Mouse (Mus musculus) CH12.LX (cell line): ENCODE data around the gene Sf3a2. TPM values are rescaled to one million over a fixed set of nuclear protein-coding genes. Genes with fewer than 3 reads are reported as not detected.

ENCODE experiments used
- DNase-seq: peaks from one replicate; pipeline ENCODE4 v3.0.0-alpha.2; 2013; ENCODE audit errors: extremely low read depth
- H3K27ac ChIP-seq: 2 replicates; pipeline ENCODE4 v1.5.1; 2012; ENCODE audit warnings: low read depth, mild to moderate bottlenecking, control low read depth, moderate library complexity; ENCODE audit not compliant: insufficient read depth
- H3K27me3 ChIP-seq: replicated peaks from 2 replicates; pipeline ENCODE3; 2012; ENCODE audit warnings: inconsistent platforms
- H3K36me3 ChIP-seq, 2 experiments: replicated peaks in 1 of 2; 2 replicates each; pipeline versions ENCODE3 to v1.6.1; 2012; ENCODE audit warnings: inconsistent platforms in 1 of 2, low read length in 1 of 2, mild to moderate bottlenecking in 1 of 2, mixed read lengths in 1 of 2, moderate library complexity in 1 of 2; ENCODE audit not compliant: control insufficient read depth in 1 of 2, insufficient read depth in 1 of 2
- H3K4me1 ChIP-seq, 2 experiments: 2 replicates each; pipeline ENCODE4 v1.6.1; 2012; ENCODE audit warnings: inconsistent platforms in 1 of 2, moderate library complexity in 1 of 2; ENCODE audit not compliant: insufficient read depth in 2 of 2, control insufficient read depth in 1 of 2
- H3K4me2 ChIP-seq: 2 replicates; pipeline ENCODE4 v1.6.1; 2012; ENCODE audit warnings: low read depth, mild to moderate bottlenecking, control low read depth; ENCODE audit not compliant: poor library complexity, insufficient read depth, severe bottlenecking
- H3K4me3 ChIP-seq, 3 experiments: fragments of 150-350 bp in 1 of 3; sonication (generic) in 1 of 3; replicated peaks in 1 of 3; 2 replicates each; pipeline versions ENCODE3 to v1.5.1; 2011 to 2012; ENCODE audit warnings: low read depth in 2 of 3, low read length in 2 of 3, mild to moderate bottlenecking in 2 of 3, moderate library complexity in 2 of 3, control low read depth in 1 of 3, improper control_type of control experiment in 1 of 3, inconsistent platforms in 1 of 3, mixed read lengths in 1 of 3; ENCODE audit not compliant: poor library complexity in 1 of 3
- H3K79me2 ChIP-seq: replicated peaks from 2 replicates; pipeline ENCODE4 v1.6.1; 2012; ENCODE audit warnings: mild to moderate bottlenecking, moderate library complexity; ENCODE audit not compliant: control insufficient read depth, poor library complexity, insufficient read depth, severe bottlenecking; ENCODE audit errors: extremely low read depth
- H3K9ac ChIP-seq: 2 replicates; pipeline ENCODE4 v1.6.1; 2012; ENCODE audit warnings: low read depth, mild to moderate bottlenecking, control low read depth, moderate library complexity; ENCODE audit not compliant: insufficient read depth
- H3K9me3 ChIP-seq: replicated peaks from 2 replicates; pipeline ENCODE3; 2012; ENCODE audit warnings: low read length, inconsistent platforms, mixed read lengths
- BHLHE40 ChIP-seq: IDR thresholded peaks from 2 replicates; pipeline ENCODE4 v1.6.1; 2011; ENCODE audit warnings: mild to moderate bottlenecking, low read depth, low read length, improper control_type of control experiment
- CHD1 ChIP-seq: IDR thresholded peaks from 2 replicates; pipeline ENCODE4 v1.6.1; 2012; ENCODE audit warnings: low read depth, low read length, improper control_type of control experiment, inconsistent platforms
- CHD2 ChIP-seq: IDR thresholded peaks from 2 replicates; pipeline ENCODE4 v1.6.1; 2011; ENCODE audit warnings: low read length, improper control_type of control experiment
- CTCF ChIP-seq, 2 experiments: IDR thresholded peaks in 1 of 2; conservative IDR thresholded peaks in 1 of 2; 2 replicates each; pipeline ENCODE4 v1.5.1; 2011 to 2012; ENCODE audit warnings: low read depth in 2 of 2, low read length in 2 of 2, improper control_type of control experiment in 1 of 2, inconsistent platforms in 1 of 2, mild to moderate bottlenecking in 1 of 2, moderate library complexity in 1 of 2
- E2F4 ChIP-seq: IDR thresholded peaks from 2 replicates; pipeline ENCODE4 v1.6.1; 2011; ENCODE audit warnings: low read depth, low read length, improper control_type of control experiment; ENCODE audit not compliant: insufficient replicate concordance
- ELF1 ChIP-seq: IDR thresholded peaks from 2 replicates; pipeline ENCODE4 v1.6.1; 2014; ENCODE audit warnings: low read depth, mild to moderate bottlenecking, inconsistent platforms, low read length, improper control_type of control experiment
- EP300 ChIP-seq: IDR thresholded peaks from 2 replicates; pipeline ENCODE4 v1.6.1; 2011; ENCODE audit warnings: low read length, improper control_type of control experiment
- HCFC1 ChIP-seq: IDR thresholded peaks from 2 replicates; pipeline ENCODE4 v1.6.1; 2012; ENCODE audit warnings: low read depth, mild to moderate bottlenecking, inconsistent platforms, low read length, improper control_type of control experiment
- JUND ChIP-seq: conservative IDR thresholded peaks from 2 replicates; pipeline ENCODE4 v1.6.1; 2011; ENCODE audit warnings: low read depth, low read length, improper control_type of control experiment
- KAT2A ChIP-seq: IDR thresholded peaks from 2 replicates; pipeline ENCODE4 v1.6.1; 2012; ENCODE audit warnings: low read length, improper control_type of control experiment, inconsistent platforms; ENCODE audit not compliant: insufficient replicate concordance
- MAX ChIP-seq: IDR thresholded peaks from 2 replicates; pipeline ENCODE4 v1.6.1; 2011; ENCODE audit warnings: low read length, improper control_type of control experiment
- MAZ ChIP-seq: IDR thresholded peaks from 2 replicates; pipeline ENCODE4 v1.6.1; 2012; ENCODE audit warnings: low read depth, mild to moderate bottlenecking, inconsistent platforms, low read length, improper control_type of control experiment, moderate library complexity
- MEF2A ChIP-seq: IDR thresholded peaks from 2 replicates; pipeline ENCODE4 v1.6.1; 2014; ENCODE audit warnings: low read depth, mild to moderate bottlenecking, inconsistent platforms, low read length, improper control_type of control experiment, borderline replicate concordance
- MXI1 ChIP-seq: IDR thresholded peaks from 2 replicates; pipeline ENCODE4 v1.6.1; 2011; ENCODE audit warnings: mild to moderate bottlenecking, low read depth, low read length, improper control_type of control experiment
- MYC ChIP-seq: IDR thresholded peaks from 2 replicates; pipeline ENCODE4 v1.6.1; 2011; ENCODE audit warnings: low read depth, mild to moderate bottlenecking, improper control_type of control experiment, low read length
- NRF1 ChIP-seq: IDR thresholded peaks from 2 replicates; pipeline ENCODE4 v1.6.1; 2014; ENCODE audit warnings: low read depth, mild to moderate bottlenecking, inconsistent platforms, low read length, improper control_type of control experiment, moderate library complexity
- PAX5 ChIP-seq: IDR thresholded peaks from 2 replicates; pipeline ENCODE4 v1.6.1; 2012; ENCODE audit warnings: low read length, inconsistent platforms, mixed read lengths
- POLR2A ChIP-seq: IDR thresholded peaks from 2 replicates; pipeline ENCODE4 v1.6.1; 2011; ENCODE audit warnings: low read depth, mild to moderate bottlenecking, improper control_type of control experiment, low read length
- POLR2AphosphoS2 ChIP-seq: IDR thresholded peaks from 2 replicates; pipeline ENCODE4 v1.6.1; 2011; ENCODE audit warnings: low read depth, low read length, improper control_type of control experiment
- RAD21 ChIP-seq: IDR thresholded peaks from 2 replicates; pipeline ENCODE4 v1.6.1; 2011; ENCODE audit warnings: low read depth, mild to moderate bottlenecking, low read length, improper control_type of control experiment, moderate library complexity
- RCOR1 ChIP-seq: conservative IDR thresholded peaks from 2 replicates; pipeline ENCODE4 v1.6.1; 2012; ENCODE audit warnings: low read depth, mild to moderate bottlenecking, inconsistent platforms, low read length, improper control_type of control experiment
- SIN3A ChIP-seq: IDR thresholded peaks from 2 replicates; pipeline ENCODE4 v1.6.1; 2012; ENCODE audit warnings: low read length, improper control_type of control experiment, inconsistent platforms
- SMC3 ChIP-seq: IDR thresholded peaks from 2 replicates; pipeline ENCODE4 v1.6.1; 2011; ENCODE audit warnings: low read depth, low read length, improper control_type of control experiment
- TCF12 ChIP-seq: IDR thresholded peaks from 2 replicates; pipeline ENCODE4 v1.6.1; 2014; ENCODE audit warnings: low read depth, mild to moderate bottlenecking, inconsistent platforms, low read length, improper control_type of control experiment
- USF1 ChIP-seq: IDR thresholded peaks from 2 replicates; pipeline ENCODE4 v1.6.1; 2014; ENCODE audit warnings: low read depth, mild to moderate bottlenecking, inconsistent platforms, low read length, improper control_type of control experiment
- USF2 ChIP-seq: conservative IDR thresholded peaks from 2 replicates; pipeline ENCODE4 v1.6.1; 2011; ENCODE audit warnings: low read depth, low read length, improper control_type of control experiment
- ZKSCAN1 ChIP-seq: IDR thresholded peaks from 2 replicates; pipeline ENCODE4 v1.6.1; 2012; ENCODE audit warnings: low read depth, inconsistent platforms, low read length, improper control_type of control experiment, borderline replicate concordance
- ZMIZ1 ChIP-seq: IDR thresholded peaks from 2 replicates; pipeline ENCODE4 v1.6.1; 2012; ENCODE audit warnings: low read depth, mild to moderate bottlenecking, inconsistent platforms, low read length, improper control_type of control experiment
- ZNF384 ChIP-seq: IDR thresholded peaks from 2 replicates; pipeline ENCODE4 v1.6.1; 2012; ENCODE audit warnings: low read depth, low read length, improper control_type of control experiment, inconsistent platforms
- dilution Hi-C: fragments of 300-500 bp; cut with MboI; formaldehyde crosslinking; loops from 2 replicates; pipeline ENCODE4 v1.14.3; 2020; ENCODE audit warnings: low sequenced_read_pairs; ENCODE audit not compliant: extremely low pct_unique_long_range_greater_than_20kb, extremely low pct_ligation_motif_present
- in situ Hi-C: fragments of 300-500 bp; cut with MboI; formaldehyde crosslinking; loops from 3 replicates; pipeline ENCODE4 v1.14.3; 2019; ENCODE audit warnings: low sequenced_read_pairs, low pct_ligation_motif_present, low pct_unique_long_range_greater_than_20kb, mixed read lengths
- polyA plus RNA-seq: library from polyadenylated mRNA; unstranded; fragments of >175 nt; gene quantifications from 2 replicates; pipeline ENCODE4 v1.2.1, GENCODE M21; 2012; ENCODE audit warnings: low read depth; ENCODE audit not compliant: insufficient read length
- total RNA-seq, 2 experiments: library from RNA; depleted of rRNA; stranded (reverse); fragments of 300-350 nt in 1 of 2; fragments of >200 nt in 1 of 2; gene quantifications; 2 replicates each; pipeline ENCODE4 v1.2.3; 2012 to 2014

The Sf3a2 gene
- total and polyA plus RNA-seq, 3 experiments: 12.4 to 153 (median 29.0) TPM

DNA sequence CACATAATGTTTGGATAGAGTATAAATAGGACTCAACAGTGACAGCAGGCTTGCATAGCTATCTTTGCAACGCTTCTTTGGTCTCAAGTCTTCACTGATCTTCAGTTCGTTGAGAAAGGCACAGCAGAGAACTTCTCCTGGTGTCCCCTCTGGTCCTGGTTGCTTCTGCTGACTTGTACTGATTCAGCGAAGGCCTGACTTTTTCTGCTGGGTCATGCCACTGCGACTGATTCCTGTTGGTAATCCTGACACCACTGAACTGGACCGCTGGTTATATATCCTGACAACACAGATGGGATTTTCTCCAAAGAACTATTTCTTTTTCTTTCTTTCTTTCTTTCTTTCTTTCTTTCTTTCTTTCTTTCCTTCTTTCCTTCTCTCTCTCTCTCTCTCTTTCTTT is 24.5 kb downstream of the Sf3a2 start:
- Histone ChIP-seq H3K4me3 (no peak overlapping the region), H3K4me2 (no peak overlapping the region), H3K27ac (no peak overlapping the region), H3K36me3 (peaks cover under 1 to 2% of the 10 kb centered on the region in 2 experiments), H3K9ac (no peak overlapping the region), H3K27me3 (no peaks in the 10 kb centered on the region), H3K4me1 (peaks cover 2 to 20% of the 10 kb centered on the region in 2 experiments; a peak in 2 of 4 replicates), H3K79me2 (peaks cover 9% of the 10 kb centered on the region), H3K9me3 (no peaks in the 10 kb centered on the region)
- in situ Hi-C loops (loop anchor here (5.0 kb wide), 1 partner anchor 35 kb away; the partner anchor contains the start of genes Lsm7 and Sppl2b), dilution Hi-C loops (no loop called here)
- TF ChIP-seq ZNF384: no peak
- no peak for TF ChIP-seq POLR2AphosphoS2
- TF ChIP-seq PAX5: no peak
- no peak for TF ChIP-seq TCF12
- no peak for TF ChIP-seq CHD2
- no peak for TF ChIP-seq KAT2A
- TF ChIP-seq MAZ: no peak
- no peak for TF ChIP-seq ZMIZ1
- no peak for TF ChIP-seq CHD1
- no peak for TF ChIP-seq SMC3
- no peak for TF ChIP-seq CTCF (conservative IDR thresholded peaks at IDR 0.05 in 1 of 2, IDR thresholded peaks at IDR 0.05 in 1 of 2; ENCODE audit: low read depth in 2 of 2, low read length in 2 of 2)
- no peak for TF ChIP-seq MEF2A
- no peak for TF ChIP-seq HCFC1
- TF ChIP-seq EP300: no peak
- no peak for TF ChIP-seq MXI1
- TF ChIP-seq BHLHE40: no peak
- no peak for TF ChIP-seq RAD21
- no peak for TF ChIP-seq MAX
- TF ChIP-seq POLR2A: no peak
- DNase-seq: no peak

DNA sequence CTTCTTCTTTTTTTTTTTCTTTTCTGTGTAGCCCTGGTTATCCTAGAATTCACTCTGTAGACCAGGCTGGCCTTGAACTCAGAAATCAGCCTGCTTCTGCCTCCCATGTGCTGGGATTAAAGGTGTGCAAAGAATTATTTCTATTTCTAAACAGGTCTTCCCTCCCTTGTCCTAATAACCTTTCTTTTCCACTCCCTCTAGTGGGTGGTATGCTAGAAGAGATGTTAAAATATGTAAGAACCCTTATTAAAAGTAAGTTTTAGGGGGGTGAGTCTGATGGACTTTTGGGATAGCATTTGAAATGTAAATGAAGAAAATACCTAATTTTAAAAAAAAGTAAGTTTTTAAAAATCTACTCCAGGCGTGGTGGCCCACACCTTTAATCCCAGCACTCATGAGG is 25.3 kb downstream of the Sf3a2 start:
- Histone ChIP-seq H3K4me1 (peaks cover 6 to 28% of the 10 kb centered on the region in 2 experiments), H3K9ac (no peak overlapping the region), H3K36me3 (peaks cover 8 to 10% of the 10 kb centered on the region in 2 experiments), H3K9me3 (no peaks in the 10 kb centered on the region), H3K79me2 (peaks cover 17% of the 10 kb centered on the region), H3K27me3 (no peaks in the 10 kb centered on the region), H3K4me3 (no peak overlapping the region), H3K27ac (no peak overlapping the region), H3K4me2 (no peak overlapping the region)
- in situ Hi-C loops (loop anchor here (5.0 kb wide), 1 partner anchor 34 kb away; the partner anchor contains the start of genes Lsm7 and Sppl2b), dilution Hi-C loops (no loop called here)
- DNase-seq: no peak
- no peak for TF ChIP-seq USF2
- TF ChIP-seq CHD1: no peak
- TF ChIP-seq HCFC1: no peak
- no peak for TF ChIP-seq E2F4
- no peak for TF ChIP-seq SIN3A
- TF ChIP-seq ZNF384: no peak
- TF ChIP-seq ELF1: no peak
- TF ChIP-seq POLR2AphosphoS2: no peak
- no peak for TF ChIP-seq USF1
- TF ChIP-seq NRF1: no peak
- no peak for TF ChIP-seq ZKSCAN1
- no peak for TF ChIP-seq RAD21
- no peak for TF ChIP-seq MYC
- TF ChIP-seq KAT2A: no peak
- no peak for TF ChIP-seq RCOR1
- no peak for TF ChIP-seq POLR2A
- no peak for TF ChIP-seq PAX5
- TF ChIP-seq JUND: no peak
- no peak for TF ChIP-seq CTCF (conservative IDR thresholded peaks at IDR 0.05 in 1 of 2, IDR thresholded peaks at IDR 0.05 in 1 of 2; ENCODE audit: low read depth in 2 of 2, low read length in 2 of 2)
- no peak for TF ChIP-seq ZMIZ1
